Mouse (Mus musculus) effector memory CD4-positive, alpha-beta T cell, adult 7 months (primary cell): ENCODE data around the gene Tlr7. TPM values are rescaled to one million over a fixed set of nuclear protein-coding genes. Genes with fewer than 3 reads are reported as not detected.

Experiments
- polyA plus RNA-seq: library from polyadenylated mRNA; unstranded; fragments of 100-300 nt; shearing (Covaris generic); gene quantifications from one replicate; pipeline ENCODE4 v1.2.1, GENCODE M21; 2017

The Tlr7 gene
- 1.1 TPM for polyA plus RNA-seq

DNA sequence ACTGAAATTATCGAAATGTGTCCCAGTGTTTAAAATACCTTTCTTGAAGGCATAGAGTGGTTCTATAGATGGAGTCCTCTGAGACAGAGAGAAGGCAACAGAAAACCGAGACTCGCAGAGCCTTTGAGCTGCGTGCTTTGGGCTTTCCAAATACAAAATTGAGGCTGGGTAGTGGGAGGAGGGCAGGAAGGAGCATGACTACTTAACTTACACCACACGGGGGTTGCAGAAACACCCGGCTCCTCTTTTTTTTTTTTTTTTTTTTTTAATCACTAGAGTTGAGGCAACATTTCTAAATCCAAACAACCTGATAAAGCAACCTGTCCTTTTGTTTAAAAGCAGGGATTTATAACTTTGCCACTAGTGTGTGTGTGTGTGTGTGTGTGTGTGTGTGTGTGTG lies at the start of gene Tlr7:
Gene Tlr7, minus strand, starts transcription at position 160 of the 400 bp plus-strand sequence.

DNA sequence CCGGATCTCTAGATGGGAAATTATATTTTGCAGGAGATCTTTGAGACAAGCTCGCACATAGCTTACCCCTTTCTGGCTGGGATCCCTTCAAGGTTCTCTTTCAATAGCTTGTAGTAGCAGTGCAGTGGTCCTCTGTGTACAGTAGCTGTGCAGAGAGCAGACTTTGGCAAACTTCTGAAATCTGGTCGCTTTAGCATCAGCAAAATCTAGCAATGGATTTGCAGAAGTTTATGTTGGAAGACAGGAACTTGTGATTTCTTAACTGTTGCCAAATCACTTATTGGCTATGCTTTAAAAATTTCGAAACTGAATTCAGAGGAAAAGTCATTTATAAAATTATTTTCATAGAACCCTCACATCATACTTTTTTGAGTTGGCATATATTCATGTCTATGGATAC lies 66.3 kb downstream of the Tlr7 start, which contains the start of gene Tlr8:
Gene Tlr8, minus strand, starts transcription at position 244 of the 400 bp plus-strand sequence.

Other genes with a start within 250 kb of the Tlr7 start
- 14,676 TPM for gene Tmsb4x, start 121.2 kb downstream of the Tlr7 start, polyA plus RNA-seq
- not detected for gene Tlr8, start 66.2 kb downstream of the Tlr7 start, polyA plus RNA-seq
- gene Prps2, start 52.2 kb upstream of the Tlr7 start, polyA plus RNA-seq: 49.7 TPM